Mouse (Mus musculus): ENCODE results near the gene Uqcrc2. TPM values are rescaled to one million over a fixed set of nuclear protein-coding genes. Genes with fewer than 3 reads are reported as not detected.

The Uqcrc2 gene
- total RNA-seq, 1 experiment: 114 TPM

DNA sequence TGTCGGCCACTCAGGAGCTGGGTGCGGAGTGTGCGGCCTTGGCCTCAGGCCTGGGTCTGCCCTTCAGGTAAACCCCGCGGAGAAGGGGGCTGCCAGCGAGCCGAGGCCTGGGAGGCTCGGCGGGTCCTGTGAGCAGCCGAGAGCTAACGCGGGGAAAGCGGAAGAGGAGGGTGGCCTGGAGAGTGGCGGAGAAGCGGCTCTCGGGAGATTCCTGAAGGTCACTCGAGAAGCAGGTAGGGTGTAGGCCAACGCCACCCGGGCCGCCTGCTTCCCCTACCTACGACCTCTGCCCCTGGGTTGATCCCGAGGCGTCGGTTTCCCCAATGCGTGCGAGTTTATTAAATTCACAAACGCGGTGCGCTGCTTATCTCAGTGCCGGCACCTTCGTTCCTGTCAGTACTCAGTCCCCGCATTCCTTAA, 396 bp downstream of the Uqcrc2 start:
- Histone ChIP-seq H3K4me3 (ENCODE audit: insufficient read depth in 1 of 2, low read depth in 1 of 2, low read length in 2 of 2, poor library complexity in 1 of 2, severe bottlenecking in 1 of 2) (peak overlapping the region; percentile 90 to 99), H3K9me3 (ENCODE audit: control insufficient read depth, insufficient read depth, low read depth, low read length) (no peaks in the 10 kb centered on the region), H3K9ac (ENCODE audit: insufficient read depth, low read depth, low read length, poor library complexity, severe bottlenecking) (peak overlapping the region; percentile 90), H3K36me3 (ENCODE audit: control insufficient read depth, insufficient read depth, low read length, poor library complexity, severe bottlenecking) (peaks cover 6% of the 10 kb centered on the region), H3K27ac (ENCODE audit: insufficient read depth, low read depth, low read length, poor library complexity, severe bottlenecking) (0 out of 2 replicates have a peak overlapping the region, but pooled peaks have one; percentile 3), H3K4me1 (ENCODE audit: control insufficient read depth in 2 of 2, insufficient read depth in 2 of 2, low read length in 2 of 2, poor library complexity in 1 of 2) (peaks cover 0 to 4% of the 10 kb centered on the region in 2 experiments; a peak in 1 of 4 replicates)
- in situ Hi-C loops (cut with MboI; ENCODE audit: low sequenced_read_pairs in 2 of 2, unreplicated experiment in 2 of 2): no loop called here
- TF ChIP-seq CHD2 (IDR thresholded peaks at IDR 0.05; ENCODE audit: low read depth, low read length) (no peak), MAFK (IDR thresholded peaks at IDR 0.05; ENCODE audit: insufficient read depth, low read depth, low read length) (no peak), ZC3H11A (IDR thresholded peaks at IDR 0.05; ENCODE audit: borderline replicate concordance, low read depth, low read length) (no peak), HCFC1 (IDR thresholded peaks at IDR 0.05; ENCODE audit: borderline replicate concordance, insufficient read depth, low read length) (no peak; the same call in 1 of the 2 replicates), ZNF384 (IDR thresholded peaks at IDR 0.05; ENCODE audit: low read depth, low read length) (no peak)
- DNase-seq (ENCODE audit: low read depth, low spot score): no peak

DNA sequence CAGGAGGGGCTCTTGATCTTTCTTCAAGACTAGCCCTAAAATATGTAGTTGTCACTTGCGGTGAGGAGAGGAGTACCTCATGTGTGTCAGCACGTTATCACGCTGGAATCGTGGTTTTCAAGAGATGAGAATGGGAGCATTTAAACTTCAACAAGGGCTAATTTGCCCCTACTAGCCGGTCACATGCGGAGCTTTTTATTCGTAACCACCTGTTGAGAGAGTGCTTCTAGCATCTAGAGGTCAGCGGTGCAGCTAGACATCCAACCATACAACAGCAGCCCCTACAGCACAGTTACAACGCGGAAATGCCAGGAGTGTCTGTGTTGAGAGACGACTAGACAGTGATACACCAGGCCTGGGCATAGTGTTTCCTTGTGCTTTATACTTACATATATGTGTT, 845 bp downstream of the Uqcrc2 start:
- H3K9ac ChIP-seq (ENCODE audit: insufficient read depth, low read depth, low read length, poor library complexity, severe bottlenecking): peak overlapping the region; percentile 90
- H3K4me1 ChIP-seq (ENCODE audit: control insufficient read depth in 2 of 2, insufficient read depth in 2 of 2, low read length in 2 of 2, poor library complexity in 1 of 2): peaks cover 0 to 4% of the 10 kb centered on the region in 2 experiments; a peak in 1 of 4 replicates
- peaks cover 6% of the 10 kb centered on the region for H3K36me3 ChIP-seq (ENCODE audit: control insufficient read depth, insufficient read depth, low read length, poor library complexity, severe bottlenecking)
- in situ Hi-C loops (cut with MboI; ENCODE audit: low sequenced_read_pairs in 2 of 2, unreplicated experiment in 2 of 2): no loop called here
- peak; percentile 20 for DNase-seq (ENCODE audit: low read depth, low spot score)
- H3K9me3 ChIP-seq (ENCODE audit: control insufficient read depth, insufficient read depth, low read depth, low read length): no peaks in the 10 kb centered on the region
- TF ChIP-seq ZC3H11A (IDR thresholded peaks at IDR 0.05; ENCODE audit: borderline replicate concordance, low read depth, low read length): no peak
- TF ChIP-seq HCFC1 (IDR thresholded peaks at IDR 0.05; ENCODE audit: borderline replicate concordance, insufficient read depth, low read length): no peak
- no peak for TF ChIP-seq ZNF384 (IDR thresholded peaks at IDR 0.05; ENCODE audit: low read depth, low read length)
- TF ChIP-seq CHD2 (IDR thresholded peaks at IDR 0.05; ENCODE audit: low read depth, low read length): no peak
- TF ChIP-seq MAFK (IDR thresholded peaks at IDR 0.05; ENCODE audit: insufficient read depth, low read depth, low read length): no peak
- H3K27ac ChIP-seq (ENCODE audit: insufficient read depth, low read depth, low read length, poor library complexity, severe bottlenecking): no peak overlapping the region
- peak overlapping the region; percentile 90 to 99 for H3K4me3 ChIP-seq (ENCODE audit: insufficient read depth in 1 of 2, low read depth in 1 of 2, low read length in 2 of 2, poor library complexity in 1 of 2, severe bottlenecking in 1 of 2)

GRCm38 (mm10) chr7:120643217-120643616, 8.2 kb downstream of the Uqcrc2 start:
- TF ChIP-seq MAFK (IDR thresholded peaks at IDR 0.05; ENCODE audit: insufficient read depth, low read depth, low read length) (no peak), HCFC1 (IDR thresholded peaks at IDR 0.05; ENCODE audit: borderline replicate concordance, insufficient read depth, low read length) (no peak), ZNF384 (IDR thresholded peaks at IDR 0.05; ENCODE audit: low read depth, low read length) (no peak), CHD2 (IDR thresholded peaks at IDR 0.05; ENCODE audit: low read depth, low read length) (no peak), ZC3H11A (IDR thresholded peaks at IDR 0.05; ENCODE audit: borderline replicate concordance, low read depth, low read length) (no peak)
- peak; percentile 31 for DNase-seq (ENCODE audit: low read depth, low spot score)
- no peaks in the 10 kb centered on the region for H3K4me1 ChIP-seq (ENCODE audit: control insufficient read depth in 2 of 2, insufficient read depth in 2 of 2, low read length in 2 of 2, poor library complexity in 1 of 2)
- no peak overlapping the region for H3K9ac ChIP-seq (ENCODE audit: insufficient read depth, low read depth, low read length, poor library complexity, severe bottlenecking)
- no peak overlapping the region for H3K4me3 ChIP-seq (ENCODE audit: insufficient read depth in 1 of 2, low read depth in 1 of 2, low read length in 2 of 2, poor library complexity in 1 of 2, severe bottlenecking in 1 of 2)
- H3K36me3 ChIP-seq (ENCODE audit: control insufficient read depth, insufficient read depth, low read length, poor library complexity, severe bottlenecking): peaks cover 19% of the 10 kb centered on the region
- no peaks in the 10 kb centered on the region for H3K9me3 ChIP-seq (ENCODE audit: control insufficient read depth, insufficient read depth, low read depth, low read length)
- H3K27ac ChIP-seq (ENCODE audit: insufficient read depth, low read depth, low read length, poor library complexity, severe bottlenecking): no peak overlapping the region
- in situ Hi-C loops (cut with MboI; ENCODE audit: low sequenced_read_pairs in 2 of 2, unreplicated experiment in 2 of 2): no loop called here

- TF ChIP-seq MAFK (IDR thresholded peaks at IDR 0.05; ENCODE audit: insufficient read depth, low read depth, low read length) (no peak), ZNF384 (IDR thresholded peaks at IDR 0.05; ENCODE audit: low read depth, low read length) (no peak), ZC3H11A (IDR thresholded peaks at IDR 0.05; ENCODE audit: borderline replicate concordance, low read depth, low read length) (no peak), HCFC1 (IDR thresholded peaks at IDR 0.05; ENCODE audit: borderline replicate concordance, insufficient read depth, low read length) (no peak), CHD2 (IDR thresholded peaks at IDR 0.05; ENCODE audit: low read depth, low read length) (no peak)
- Histone ChIP-seq H3K36me3 (ENCODE audit: control insufficient read depth, insufficient read depth, low read length, poor library complexity, severe bottlenecking) (peaks cover 24% of the 10 kb centered on the region), H3K27ac (ENCODE audit: insufficient read depth, low read depth, low read length, poor library complexity, severe bottlenecking) (no peak overlapping the region), H3K4me3 (ENCODE audit: insufficient read depth in 1 of 2, low read depth in 1 of 2, low read length in 2 of 2, poor library complexity in 1 of 2, severe bottlenecking in 1 of 2) (no peak overlapping the region), H3K9ac (ENCODE audit: insufficient read depth, low read depth, low read length, poor library complexity, severe bottlenecking) (no peak overlapping the region), H3K4me1 (ENCODE audit: control insufficient read depth in 2 of 2, insufficient read depth in 2 of 2, low read length in 2 of 2, poor library complexity in 1 of 2) (no peaks in the 10 kb centered on the region), H3K9me3 (ENCODE audit: control insufficient read depth, insufficient read depth, low read depth, low read length) (no peaks in the 10 kb centered on the region)
- DNase-seq (ENCODE audit: low read depth, low spot score): no peak
- in situ Hi-C loops (cut with MboI; ENCODE audit: low sequenced_read_pairs in 2 of 2, unreplicated experiment in 2 of 2): no loop called here
These were observed 12.9 kb downstream of the Uqcrc2 start for GRCm38 (mm10) chr7:120647849-120648248.
